Mouse (Mus musculus): Measurements from ENCODE around the gene Tor2a.

The Tor2a gene

GRCm38 (mm10) chr2:32808816-32809566, 52.0 kb downstream of the Tor2a start:
- DNase-seq (ENCODE audit: low read depth, low spot score), result no peak

All from WW6 (cell line).